Mouse (Mus musculus): ENCODE data around the gene Best2. TPM values are rescaled to one million over a fixed set of nuclear protein-coding genes. Genes with fewer than 3 reads are reported as not detected.

The Best2 gene
- total and polyA plus RNA-seq, 3 experiments: 0.04 to 0.13 TPM; not detected in 1

- peak; percentile 84 for DNase-seq (ENCODE audit: low read depth, low spot score)
- Histone ChIP-seq H3K9me3 (replicated peaks; ENCODE audit: insufficient read depth, low read length) (no peaks in the 10 kb centered on the region), H3K79me2 (ENCODE audit: control insufficient read depth, insufficient read depth, low read length, poor library complexity) (peaks cover 6% of the 10 kb centered on the region; the same call in 1 of the 2 replicates), H3K27me3 (ENCODE audit: control insufficient read depth in 1 of 2, insufficient read depth in 2 of 2, low read length in 2 of 2) (no peaks in the 10 kb centered on the region), H3K9ac (ENCODE audit: control insufficient read depth, low read depth, low read length, poor library complexity, severe bottlenecking) (peak overlapping the region; percentile 88), H3K36me3 (ENCODE audit: control insufficient read depth in 1 of 2, insufficient read depth in 2 of 2, low read length in 2 of 2) (peaks cover 0 to 46% of the 10 kb centered on the region in 2 experiments; a peak in 2 of 4 replicates), H3K27ac (ENCODE audit: control insufficient read depth, low read depth, low read length) (peak overlapping the region; percentile 91), H3K4me1 (ENCODE audit: control insufficient read depth in 1 of 2, insufficient read depth in 2 of 2, low read length in 2 of 2) (peaks cover 10 to 55% of the 10 kb centered on the region in 2 experiments), H3K4me3 (ENCODE audit: control insufficient read depth in 1 of 2, insufficient read depth in 1 of 2, low read depth in 2 of 2, low read length in 2 of 2) (peak overlapping the region; percentile 61 to 65)
- TF ChIP-seq MAX (IDR thresholded peaks at IDR 0.05; ENCODE audit: low read length) (peak; percentile 60; the same call in 1 of the 2 replicates), TCF12 (IDR thresholded peaks at IDR 0.05; ENCODE audit: low read depth, low read length) (peak; percentile 94), ZMIZ1 (IDR thresholded peaks at IDR 0.05; ENCODE audit: low read depth, low read length) (no peak), SIN3A (IDR thresholded peaks at IDR 0.05; ENCODE audit: low read length) (peak; percentile 93), HCFC1 (IDR thresholded peaks at IDR 0.05; ENCODE audit: low read depth, low read length) (no peak; the same call in 1 of the 2 replicates), CHD1 (IDR thresholded peaks at IDR 0.05; ENCODE audit: low read depth, low read length) (0 out of 2 replicates have a peak, but pooled peaks have one; percentile 44), BHLHE40 (IDR thresholded peaks at IDR 0.05; ENCODE audit: borderline replicate concordance, low read depth, low read length) (no peak), JUND (IDR thresholded peaks at IDR 0.05; ENCODE audit: low read depth, low read length) (no peak), MAZ (IDR thresholded peaks at IDR 0.05; ENCODE audit: low read depth, low read length) (no peak), POLR2AphosphoS5 (IDR thresholded peaks at IDR 0.05; ENCODE audit: borderline replicate concordance, low read depth, low read length) (no peak), GABPA (IDR thresholded peaks at IDR 0.05; ENCODE audit: low read depth, low read length) (no peak; the same call in 1 of the 2 replicates), CHD2 (IDR thresholded peaks at IDR 0.05; ENCODE audit: low read length) (no peak), NELFE (IDR thresholded peaks at IDR 0.05; ENCODE audit: low read depth, low read length) (no peak), ZC3H11A (IDR thresholded peaks at IDR 0.05; ENCODE audit: low read depth, low read length) (no peak), USF1 (IDR thresholded peaks at IDR 0.05; ENCODE audit: low read depth, low read length) (no peak), KAT2A (conservative IDR thresholded peaks at IDR 0.05; ENCODE audit: low read depth, low read length) (no peak; the same call in 1 of the 2 replicates), EP300 (IDR thresholded peaks at IDR 0.05; ENCODE audit: low read depth in 1 of 2, low read length in 2 of 2) (peak; percentile 86 to 89), MAFK (IDR thresholded peaks at IDR 0.05; ENCODE audit: borderline replicate concordance, low read depth, low read length) (no peak), UBTF (IDR thresholded peaks at IDR 0.05; ENCODE audit: borderline replicate concordance, insufficient read depth, low read depth, low read length) (no peak), POLR2A (IDR thresholded peaks at IDR 0.05; ENCODE audit: control insufficient read depth in 1 of 2, insufficient read depth in 1 of 2, low read depth in 1 of 2, low read length in 2 of 2, poor library complexity in 1 of 2) (no peak), E2F4 (IDR thresholded peaks at IDR 0.05; ENCODE audit: borderline replicate concordance, low read depth, low read length) (no peak), GATA1 (IDR thresholded peaks at IDR 0.05; ENCODE audit: low read depth, low read length) (peak; percentile 98), NRF1 (IDR thresholded peaks at IDR 0.05; ENCODE audit: insufficient read depth, low read depth, low read length, poor library complexity, severe bottlenecking) (no peak), ZNF384 (IDR thresholded peaks at IDR 0.05; ENCODE audit: low read depth, low read length) (no peak), ELF1 (IDR thresholded peaks at IDR 0.05; ENCODE audit: low read depth, low read length) (no peak), MEF2A (IDR thresholded peaks at IDR 0.05; ENCODE audit: extremely low read depth, insufficient replicate concordance, low read depth, low read length, poor library complexity, severe bottlenecking) (no peak; the same call in 1 of the 2 replicates), USF2 (IDR thresholded peaks at IDR 0.05; ENCODE audit: borderline replicate concordance in 1 of 2, insufficient read depth in 1 of 2, low read depth in 1 of 2, low read length in 2 of 2) (no peak), RAD21 (IDR thresholded peaks at IDR 0.05; ENCODE audit: low read depth, low read length) (no peak), SMC3 (IDR thresholded peaks at IDR 0.05; ENCODE audit: low read depth, low read length) (no peak), ETS1 (IDR thresholded peaks at IDR 0.05; ENCODE audit: low read depth, low read length) (peak; percentile 92), ZKSCAN1 (IDR thresholded peaks at IDR 0.05; ENCODE audit: low read depth, low read length) (no peak), MYB (IDR thresholded peaks at IDR 0.05; ENCODE audit: low read depth, low read length) (no peak), TBP (IDR thresholded peaks at IDR 0.05; ENCODE audit: low read depth, low read length) (no peak), TAL1 (IDR thresholded peaks at IDR 0.05; ENCODE audit: low read length) (peak; percentile 13; the same call in 1 of the 2 replicates), MYC (IDR thresholded peaks at IDR 0.05; ENCODE audit: low read depth, low read length) (peak; percentile 78; the same call in 1 of the 2 replicates), POLR2AphosphoS2 (IDR thresholded peaks at IDR 0.05; ENCODE audit: low read length) (no peak), MXI1 (IDR thresholded peaks at IDR 0.05; ENCODE audit: low read depth, low read length) (peak; percentile 77)
These were observed 27.9 kb downstream of the Best2 start for GRCm38 (mm10) chr8:84986379-84986945.

All from MEL (cell line).